Mouse (Mus musculus) CH12.LX (cell line): ENCODE results near the gene Gm43064. TPM values are rescaled to one million over a fixed set of nuclear protein-coding genes. Genes with fewer than 3 reads are reported as not detected.

Experiments
- DNase-seq: peaks from one replicate; pipeline ENCODE4 v3.0.0-alpha.2; 2013; ENCODE audit errors: extremely low read depth
- H3K27ac ChIP-seq: 2 replicates; pipeline ENCODE4 v1.5.1; 2012; ENCODE audit warnings: low read depth, mild to moderate bottlenecking, control low read depth, moderate library complexity; ENCODE audit not compliant: insufficient read depth
- H3K27me3 ChIP-seq: replicated peaks from 2 replicates; pipeline ENCODE3; 2012; ENCODE audit warnings: inconsistent platforms
- H3K36me3 ChIP-seq, 2 experiments: replicated peaks in 1 of 2; 2 replicates each; pipeline versions ENCODE3 to v1.6.1; 2012; ENCODE audit warnings: inconsistent platforms in 1 of 2, low read length in 1 of 2, mild to moderate bottlenecking in 1 of 2, mixed read lengths in 1 of 2, moderate library complexity in 1 of 2; ENCODE audit not compliant: control insufficient read depth in 1 of 2, insufficient read depth in 1 of 2
- H3K4me1 ChIP-seq, 2 experiments: 2 replicates each; pipeline ENCODE4 v1.6.1; 2012; ENCODE audit warnings: inconsistent platforms in 1 of 2, moderate library complexity in 1 of 2; ENCODE audit not compliant: insufficient read depth in 2 of 2, control insufficient read depth in 1 of 2
- H3K4me2 ChIP-seq: 2 replicates; pipeline ENCODE4 v1.6.1; 2012; ENCODE audit warnings: low read depth, mild to moderate bottlenecking, control low read depth; ENCODE audit not compliant: poor library complexity, insufficient read depth, severe bottlenecking
- H3K4me3 ChIP-seq, 3 experiments: fragments of 150-350 bp in 1 of 3; sonication (generic) in 1 of 3; replicated peaks in 1 of 3; 2 replicates each; pipeline versions ENCODE3 to v1.5.1; 2011 to 2012; ENCODE audit warnings: low read depth in 2 of 3, low read length in 2 of 3, mild to moderate bottlenecking in 2 of 3, moderate library complexity in 2 of 3, control low read depth in 1 of 3, improper control_type of control experiment in 1 of 3, inconsistent platforms in 1 of 3, mixed read lengths in 1 of 3; ENCODE audit not compliant: poor library complexity in 1 of 3
- H3K79me2 ChIP-seq: replicated peaks from 2 replicates; pipeline ENCODE4 v1.6.1; 2012; ENCODE audit warnings: mild to moderate bottlenecking, moderate library complexity; ENCODE audit not compliant: control insufficient read depth, poor library complexity, insufficient read depth, severe bottlenecking; ENCODE audit errors: extremely low read depth
- H3K9ac ChIP-seq: 2 replicates; pipeline ENCODE4 v1.6.1; 2012; ENCODE audit warnings: low read depth, mild to moderate bottlenecking, control low read depth, moderate library complexity; ENCODE audit not compliant: insufficient read depth
- H3K9me3 ChIP-seq: replicated peaks from 2 replicates; pipeline ENCODE3; 2012; ENCODE audit warnings: low read length, inconsistent platforms, mixed read lengths
- BHLHE40 ChIP-seq: IDR thresholded peaks from 2 replicates; pipeline ENCODE4 v1.6.1; 2011; ENCODE audit warnings: mild to moderate bottlenecking, low read depth, low read length, improper control_type of control experiment
- E2F4 ChIP-seq: IDR thresholded peaks from 2 replicates; pipeline ENCODE4 v1.6.1; 2011; ENCODE audit warnings: low read depth, low read length, improper control_type of control experiment; ENCODE audit not compliant: insufficient replicate concordance
- ELF1 ChIP-seq: IDR thresholded peaks from 2 replicates; pipeline ENCODE4 v1.6.1; 2014; ENCODE audit warnings: low read depth, mild to moderate bottlenecking, inconsistent platforms, low read length, improper control_type of control experiment
- ETS1 ChIP-seq: conservative IDR thresholded peaks from 2 replicates; pipeline ENCODE4 v1.6.1; 2012; ENCODE audit warnings: low read depth, mild to moderate bottlenecking, inconsistent platforms, low read length, improper control_type of control experiment, moderate library complexity
- HCFC1 ChIP-seq: IDR thresholded peaks from 2 replicates; pipeline ENCODE4 v1.6.1; 2012; ENCODE audit warnings: low read depth, mild to moderate bottlenecking, inconsistent platforms, low read length, improper control_type of control experiment
- IRF4 ChIP-seq: IDR thresholded peaks from 2 replicates; pipeline ENCODE4 v1.6.1; 2014; ENCODE audit warnings: low read depth, mild to moderate bottlenecking, inconsistent platforms, low read length, improper control_type of control experiment
- JUND ChIP-seq: conservative IDR thresholded peaks from 2 replicates; pipeline ENCODE4 v1.6.1; 2011; ENCODE audit warnings: low read depth, low read length, improper control_type of control experiment
- KAT2A ChIP-seq: IDR thresholded peaks from 2 replicates; pipeline ENCODE4 v1.6.1; 2012; ENCODE audit warnings: low read length, improper control_type of control experiment, inconsistent platforms; ENCODE audit not compliant: insufficient replicate concordance
- MAFK ChIP-seq: IDR thresholded peaks from 2 replicates; pipeline ENCODE4 v1.6.1; 2011; ENCODE audit warnings: low read length, improper control_type of control experiment; ENCODE audit not compliant: insufficient replicate concordance
- MAX ChIP-seq: IDR thresholded peaks from 2 replicates; pipeline ENCODE4 v1.6.1; 2011; ENCODE audit warnings: low read length, improper control_type of control experiment
- MAZ ChIP-seq: IDR thresholded peaks from 2 replicates; pipeline ENCODE4 v1.6.1; 2012; ENCODE audit warnings: low read depth, mild to moderate bottlenecking, inconsistent platforms, low read length, improper control_type of control experiment, moderate library complexity
- MXI1 ChIP-seq: IDR thresholded peaks from 2 replicates; pipeline ENCODE4 v1.6.1; 2011; ENCODE audit warnings: mild to moderate bottlenecking, low read depth, low read length, improper control_type of control experiment
- MYC ChIP-seq: IDR thresholded peaks from 2 replicates; pipeline ENCODE4 v1.6.1; 2011; ENCODE audit warnings: low read depth, mild to moderate bottlenecking, improper control_type of control experiment, low read length
- NELFE ChIP-seq: IDR thresholded peaks from 2 replicates; pipeline ENCODE4 v1.6.1; 2011; ENCODE audit warnings: low read depth, low read length, improper control_type of control experiment
- NRF1 ChIP-seq: IDR thresholded peaks from 2 replicates; pipeline ENCODE4 v1.6.1; 2014; ENCODE audit warnings: low read depth, mild to moderate bottlenecking, inconsistent platforms, low read length, improper control_type of control experiment, moderate library complexity
- PAX5 ChIP-seq: IDR thresholded peaks from 2 replicates; pipeline ENCODE4 v1.6.1; 2012; ENCODE audit warnings: low read length, inconsistent platforms, mixed read lengths
- POLR2AphosphoS2 ChIP-seq: IDR thresholded peaks from 2 replicates; pipeline ENCODE4 v1.6.1; 2011; ENCODE audit warnings: low read depth, low read length, improper control_type of control experiment
- RAD21 ChIP-seq: IDR thresholded peaks from 2 replicates; pipeline ENCODE4 v1.6.1; 2011; ENCODE audit warnings: low read depth, mild to moderate bottlenecking, low read length, improper control_type of control experiment, moderate library complexity
- SIN3A ChIP-seq: IDR thresholded peaks from 2 replicates; pipeline ENCODE4 v1.6.1; 2012; ENCODE audit warnings: low read length, improper control_type of control experiment, inconsistent platforms
- SMC3 ChIP-seq: IDR thresholded peaks from 2 replicates; pipeline ENCODE4 v1.6.1; 2011; ENCODE audit warnings: low read depth, low read length, improper control_type of control experiment
- UBTF ChIP-seq: IDR thresholded peaks from 2 replicates; pipeline ENCODE4 v1.6.1; 2012; ENCODE audit warnings: low read depth, mild to moderate bottlenecking, inconsistent platforms, low read length, improper control_type of control experiment, moderate library complexity
- USF1 ChIP-seq: IDR thresholded peaks from 2 replicates; pipeline ENCODE4 v1.6.1; 2014; ENCODE audit warnings: low read depth, mild to moderate bottlenecking, inconsistent platforms, low read length, improper control_type of control experiment
- USF2 ChIP-seq: conservative IDR thresholded peaks from 2 replicates; pipeline ENCODE4 v1.6.1; 2011; ENCODE audit warnings: low read depth, low read length, improper control_type of control experiment
- ZC3H11A ChIP-seq: IDR thresholded peaks from 2 replicates; pipeline ENCODE4 v1.6.1; 2012; ENCODE audit warnings: low read depth, mild to moderate bottlenecking, inconsistent platforms, low read length, improper control_type of control experiment
- ZKSCAN1 ChIP-seq: IDR thresholded peaks from 2 replicates; pipeline ENCODE4 v1.6.1; 2012; ENCODE audit warnings: low read depth, inconsistent platforms, low read length, improper control_type of control experiment, borderline replicate concordance
- ZNF384 ChIP-seq: IDR thresholded peaks from 2 replicates; pipeline ENCODE4 v1.6.1; 2012; ENCODE audit warnings: low read depth, low read length, improper control_type of control experiment, inconsistent platforms
- dilution Hi-C: fragments of 300-500 bp; cut with MboI; formaldehyde crosslinking; loops from 2 replicates; pipeline ENCODE4 v1.14.3; 2020; ENCODE audit warnings: low sequenced_read_pairs; ENCODE audit not compliant: extremely low pct_unique_long_range_greater_than_20kb, extremely low pct_ligation_motif_present
- in situ Hi-C: fragments of 300-500 bp; cut with MboI; formaldehyde crosslinking; loops from 3 replicates; pipeline ENCODE4 v1.14.3; 2019; ENCODE audit warnings: low sequenced_read_pairs, low pct_ligation_motif_present, low pct_unique_long_range_greater_than_20kb, mixed read lengths
- polyA plus RNA-seq: library from polyadenylated mRNA; unstranded; fragments of >175 nt; gene quantifications from 2 replicates; pipeline ENCODE4 v1.2.1, GENCODE M21; 2012; ENCODE audit warnings: low read depth; ENCODE audit not compliant: insufficient read length
- total RNA-seq, 2 experiments: library from RNA; depleted of rRNA; stranded (reverse); fragments of 300-350 nt in 1 of 2; fragments of >200 nt in 1 of 2; gene quantifications; 2 replicates each; pipeline ENCODE4 v1.2.3; 2012 to 2014

Gm43064 gene
- total and polyA plus RNA-seq, 3 experiments: 0.91 to 3.1 TPM; not detected in 1

DNA sequence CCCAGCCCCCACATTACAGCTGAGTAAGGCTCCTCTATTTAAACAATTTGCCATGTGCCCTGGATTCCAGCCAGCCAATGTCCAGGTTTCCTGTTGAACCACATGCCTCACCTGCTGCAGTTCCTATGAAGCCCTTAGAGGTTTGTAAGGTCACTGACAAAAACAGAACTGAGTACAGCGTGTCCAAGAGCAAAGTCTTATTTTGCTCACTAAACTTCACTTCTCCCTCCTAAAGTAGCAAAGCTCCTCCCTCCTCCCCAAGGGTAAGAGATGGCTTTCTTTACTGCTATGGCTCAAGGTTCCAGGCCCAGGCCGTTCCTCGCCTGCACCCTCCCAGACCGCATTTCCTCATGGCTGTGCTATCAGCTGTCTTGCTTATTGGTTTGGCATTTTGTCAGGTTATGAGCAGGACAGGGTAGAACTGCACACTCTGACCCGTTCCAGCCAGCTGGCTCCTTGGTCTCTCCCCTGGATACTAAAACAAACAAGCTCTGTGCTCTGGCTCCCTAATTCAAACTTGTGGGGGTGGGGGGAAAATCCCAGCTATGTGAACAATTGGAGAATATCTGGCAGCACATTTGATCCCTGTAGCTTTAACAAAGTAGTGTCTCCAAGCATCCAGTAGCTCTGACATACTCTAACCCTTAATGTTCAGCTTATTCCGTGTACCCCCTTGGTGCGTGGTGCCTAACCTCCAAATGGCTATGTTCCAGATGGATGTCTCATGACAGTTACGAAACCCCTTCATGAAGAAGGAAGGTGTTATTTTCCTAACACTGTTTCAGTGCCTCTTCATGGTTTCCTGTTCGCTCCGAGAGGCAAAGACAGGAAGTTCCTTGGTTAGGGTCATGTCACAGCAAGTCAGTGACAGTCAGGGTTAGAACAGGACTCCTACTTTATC is 7.5 kb upstream of the Gm43064 start (continued):
- TF ChIP-seq UBTF (0 out of 2 replicates have a peak, but pooled peaks have one; percentile 30), IRF4 (peak; percentile 81), ZC3H11A (no peak), MAZ (no peak), ETS1 (peak; percentile 20), KAT2A (no peak), SIN3A (peak; percentile 79), MAFK (no peak), PAX5 (no peak), HCFC1 (peak; percentile 46; the same call in 1 of the 2 replicates), POLR2AphosphoS2 (peak; percentile 75), MYC (peak; percentile 91), E2F4 (0 out of 2 replicates have a peak, but pooled peaks have one; percentile 38), NRF1 (0 out of 2 replicates have a peak, but pooled peaks have one; percentile 5), MAX (peak; percentile 71), RAD21 (no peak; the same call in 1 of the 2 replicates), JUND (0 out of 2 replicates have a peak, but pooled peaks have one; percentile 30), BHLHE40 (peak; percentile 59), SMC3 (0 out of 2 replicates have a peak, but pooled peaks have one; percentile 2)

DNA sequence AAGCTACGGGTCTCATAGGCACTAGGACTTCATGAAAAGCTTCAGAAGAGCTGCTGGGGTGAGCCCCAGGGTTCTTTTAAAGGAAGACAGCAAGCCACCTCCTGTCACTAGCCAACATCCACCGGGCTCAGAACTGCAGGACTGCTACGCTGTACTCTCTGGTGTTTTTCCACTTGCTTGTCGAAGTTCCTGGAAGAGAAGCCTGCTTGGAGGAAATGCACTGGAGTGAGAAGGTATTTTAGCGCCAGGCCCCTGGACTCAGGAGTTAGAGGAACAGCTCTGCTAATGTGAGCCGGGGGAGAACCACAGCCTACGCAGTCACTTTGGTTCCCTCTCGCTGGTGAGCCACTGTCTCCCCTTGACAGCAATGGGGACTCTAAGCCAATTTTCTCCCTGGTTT is 6.5 kb upstream of the Gm43064 start:
- peak overlapping the region; percentile 53; the same call in 1 of the 2 replicates for H3K4me2 ChIP-seq
- in situ Hi-C loops: no loop called here
- no peaks in the 10 kb centered on the region for H3K9me3 ChIP-seq
- DNase-seq: no peak
- peaks cover 24 to 43% of the 10 kb centered on the region in 2 experiments for H3K36me3 ChIP-seq
- peak overlapping the region; percentile 74 for H3K27ac ChIP-seq
- H3K9ac ChIP-seq: peak overlapping the region; percentile 30; the same call in 1 of the 2 replicates
- TF ChIP-seq NELFE (no peak), RAD21 (no peak), ZKSCAN1 (no peak), KAT2A (no peak), MAZ (no peak), USF2 (no peak), POLR2AphosphoS2 (no peak), MXI1 (no peak), NRF1 (no peak), BHLHE40 (no peak), ZNF384 (no peak), PAX5 (no peak), USF1 (no peak), ELF1 (no peak)
- no peaks in the 10 kb centered on the region for H3K27me3 ChIP-seq
- H3K4me3 ChIP-seq: no peak overlapping the region
- dilution Hi-C loops: no loop called here
- peaks cover 26% of the 10 kb centered on the region for H3K79me2 ChIP-seq
- peaks cover 22 to 78% of the 10 kb centered on the region in 2 experiments; a peak in 3 of 4 replicates for H3K4me1 ChIP-seq
